Mouse (Mus musculus) MEL (cell line): ENCODE data around the gene H2afy. TPM values are rescaled to one million over a fixed set of nuclear protein-coding genes. Genes with fewer than 3 reads are reported as not detected.
A peak's percentile ranks its signal among the peaks of the same experiment; 100 is the strongest.

ENCODE experiments used
- DNase-seq: peaks from one replicate; pipeline ENCODE4 v3.0.0; 2011; ENCODE audit warnings: low read depth, low spot score
- H3K27ac ChIP-seq: 2 replicates; pipeline ENCODE4 v1.5.1; 2012; ENCODE audit warnings: low read depth, mild to moderate bottlenecking, control low read depth, low read length, moderate library complexity; ENCODE audit not compliant: control insufficient read depth
- H3K27me3 ChIP-seq, 2 experiments: fragments of 150-350 bp in 1 of 2; sonication (generic) in 1 of 2; 2 replicates each; pipeline ENCODE4 v1.6.1; 2012; ENCODE audit warnings: low read length in 2 of 2, mild to moderate bottlenecking in 2 of 2, improper control_type of control experiment in 1 of 2, moderate library complexity in 1 of 2; ENCODE audit not compliant: insufficient read depth in 2 of 2, control insufficient read depth in 1 of 2
- H3K36me3 ChIP-seq, 2 experiments: 2 replicates each; pipeline ENCODE4 v1.6.1; 2012 to 2014; ENCODE audit warnings: low read length in 2 of 2, improper control_type of control experiment in 1 of 2, inconsistent platforms in 1 of 2, mild to moderate bottlenecking in 1 of 2; ENCODE audit not compliant: insufficient read depth in 2 of 2, control insufficient read depth in 1 of 2
- H3K4me1 ChIP-seq, 2 experiments: fragments of 150-350 bp in 1 of 2; sonication (generic) in 1 of 2; 2 replicates each; pipeline ENCODE4 v1.6.1; 2012; ENCODE audit warnings: low read length in 2 of 2, improper control_type of control experiment in 1 of 2, mild to moderate bottlenecking in 1 of 2; ENCODE audit not compliant: insufficient read depth in 2 of 2, control insufficient read depth in 1 of 2
- H3K4me3 ChIP-seq, 2 experiments: fragments of 150-350 bp in 1 of 2; sonication (generic) in 1 of 2; 2 replicates each; pipeline ENCODE4 v1.5.1; 2012; ENCODE audit warnings: low read depth in 2 of 2, low read length in 2 of 2, mild to moderate bottlenecking in 2 of 2, moderate library complexity in 2 of 2, control low read depth in 1 of 2, improper control_type of control experiment in 1 of 2; ENCODE audit not compliant: control insufficient read depth in 1 of 2, insufficient read depth in 1 of 2
- H3K79me2 ChIP-seq: 2 replicates; pipeline ENCODE4 v1.6.1; 2012; ENCODE audit warnings: mild to moderate bottlenecking, low read length, moderate library complexity; ENCODE audit not compliant: control insufficient read depth, poor library complexity, insufficient read depth
- H3K9ac ChIP-seq: 2 replicates; pipeline ENCODE4 v1.6.1; 2012; ENCODE audit warnings: low read depth, mild to moderate bottlenecking, control low read depth, low read length, moderate library complexity; ENCODE audit not compliant: control insufficient read depth, poor library complexity, severe bottlenecking
- H3K9me3 ChIP-seq: fragments of 150-350 bp; sonication (generic); replicated peaks from 2 replicates; pipeline ENCODE4 v1.6.1; 2012; ENCODE audit warnings: mild to moderate bottlenecking, low read length, improper control_type of control experiment, moderate library complexity; ENCODE audit not compliant: insufficient read depth
- CHD2 ChIP-seq: IDR thresholded peaks from 2 replicates; pipeline ENCODE4 v1.6.1; 2011; ENCODE audit warnings: low read length, improper control_type of control experiment
- CTCF ChIP-seq, 3 experiments: IDR thresholded peaks in 2 of 3; conservative IDR thresholded peaks in 1 of 3; 2 replicates each; pipeline ENCODE4 v1.5.1; 2011 to 2012; ENCODE audit warnings: low read length in 3 of 3, low read depth in 2 of 3, mild to moderate bottlenecking in 2 of 3, improper control_type of control experiment in 1 of 3, inconsistent platforms in 1 of 3, mixed read lengths in 1 of 3, moderate library complexity in 1 of 3; ENCODE audit not compliant: control insufficient read depth in 1 of 3, insufficient read depth in 1 of 3, poor library complexity in 1 of 3, severe bottlenecking in 1 of 3
- EP300 ChIP-seq, 2 experiments: IDR thresholded peaks; 2 replicates each; pipeline ENCODE4 v1.6.1; 2011; ENCODE audit warnings: improper control_type of control experiment in 2 of 2, low read length in 2 of 2, low read depth in 1 of 2, mild to moderate bottlenecking in 1 of 2
- GABPA ChIP-seq: IDR thresholded peaks from 2 replicates; pipeline ENCODE4 v1.6.1; 2012; ENCODE audit warnings: low read depth, mild to moderate bottlenecking, inconsistent platforms, low read length, improper control_type of control experiment, moderate library complexity
- GATA1 ChIP-seq: IDR thresholded peaks from 2 replicates; pipeline ENCODE4 v1.6.1; 2011; ENCODE audit warnings: low read depth, low read length, improper control_type of control experiment
- HCFC1 ChIP-seq: IDR thresholded peaks from 2 replicates; pipeline ENCODE4 v1.6.1; 2012; ENCODE audit warnings: low read depth, mild to moderate bottlenecking, inconsistent platforms, low read length, improper control_type of control experiment, moderate library complexity
- JUND ChIP-seq: IDR thresholded peaks from 2 replicates; pipeline ENCODE4 v1.6.1; 2011; ENCODE audit warnings: low read depth, mild to moderate bottlenecking, improper control_type of control experiment, low read length
- KAT2A ChIP-seq: conservative IDR thresholded peaks from 2 replicates; pipeline ENCODE4 v1.6.1; 2012; ENCODE audit warnings: low read depth, low read length, improper control_type of control experiment, inconsistent platforms
- MAZ ChIP-seq: IDR thresholded peaks from 2 replicates; pipeline ENCODE4 v1.6.1; 2012; ENCODE audit warnings: low read depth, mild to moderate bottlenecking, inconsistent platforms, low read length, improper control_type of control experiment
- MEF2A ChIP-seq: IDR thresholded peaks from 2 replicates; pipeline ENCODE4 v1.6.1; 2014; ENCODE audit warnings: low read depth, mild to moderate bottlenecking, inconsistent platforms, low read length, improper control_type of control experiment; ENCODE audit not compliant: poor library complexity, insufficient replicate concordance, severe bottlenecking; ENCODE audit errors: extremely low read depth
- MXI1 ChIP-seq: IDR thresholded peaks from 2 replicates; pipeline ENCODE4 v1.6.1; 2011; ENCODE audit warnings: mild to moderate bottlenecking, low read depth, low read length, improper control_type of control experiment
- MYB ChIP-seq: IDR thresholded peaks from 2 replicates; pipeline ENCODE4 v1.6.1; 2011; ENCODE audit warnings: mild to moderate bottlenecking, low read depth, low read length, improper control_type of control experiment
- NELFE ChIP-seq: IDR thresholded peaks from 2 replicates; pipeline ENCODE4 v1.6.1; 2011; ENCODE audit warnings: low read depth, low read length, improper control_type of control experiment
- NRF1 ChIP-seq: IDR thresholded peaks from 2 replicates; pipeline ENCODE4 v1.6.1; 2014; ENCODE audit warnings: low read depth, mild to moderate bottlenecking, inconsistent platforms, low read length, improper control_type of control experiment, moderate library complexity; ENCODE audit not compliant: poor library complexity, insufficient read depth, severe bottlenecking
- POLR2A ChIP-seq, 2 experiments: IDR thresholded peaks; 2 replicates each; pipeline ENCODE4 v1.6.1; 2011 to 2012; ENCODE audit warnings: low read length in 2 of 2, mild to moderate bottlenecking in 2 of 2, control low read depth in 1 of 2, improper control_type of control experiment in 1 of 2, low read depth in 1 of 2, moderate library complexity in 1 of 2; ENCODE audit not compliant: control insufficient read depth in 1 of 2, insufficient read depth in 1 of 2, poor library complexity in 1 of 2
- RCOR1 ChIP-seq: IDR thresholded peaks from 2 replicates; pipeline ENCODE4 v1.6.1; 2012; ENCODE audit warnings: low read depth, mild to moderate bottlenecking, inconsistent platforms, low read length, improper control_type of control experiment
- SIN3A ChIP-seq: IDR thresholded peaks from 2 replicates; pipeline ENCODE4 v1.6.1; 2012; ENCODE audit warnings: low read length, improper control_type of control experiment, inconsistent platforms
- TBP ChIP-seq: IDR thresholded peaks from 2 replicates; pipeline ENCODE4 v1.8.0; 2011; ENCODE audit warnings: low read depth, low read length, improper control_type of control experiment
- TCF12 ChIP-seq: IDR thresholded peaks from 2 replicates; pipeline ENCODE4 v1.6.1; 2014; ENCODE audit warnings: low read depth, mild to moderate bottlenecking, inconsistent platforms, low read length, improper control_type of control experiment, moderate library complexity
- UBTF ChIP-seq: IDR thresholded peaks from 2 replicates; pipeline ENCODE4 v1.6.1; 2012; ENCODE audit warnings: low read depth, mild to moderate bottlenecking, inconsistent platforms, low read length, improper control_type of control experiment, moderate library complexity, borderline replicate concordance; ENCODE audit not compliant: insufficient read depth
- USF1 ChIP-seq: IDR thresholded peaks from 2 replicates; pipeline ENCODE4 v1.6.1; 2014; ENCODE audit warnings: low read depth, mild to moderate bottlenecking, inconsistent platforms, low read length, improper control_type of control experiment, moderate library complexity
- USF2 ChIP-seq, 2 experiments: IDR thresholded peaks; 2 replicates each; pipeline ENCODE4 v1.6.1; 2011 to 2012; ENCODE audit warnings: improper control_type of control experiment in 2 of 2, low read length in 2 of 2, borderline replicate concordance in 1 of 2, inconsistent platforms in 1 of 2, low read depth in 1 of 2, mild to moderate bottlenecking in 1 of 2; ENCODE audit not compliant: insufficient read depth in 1 of 2
- ZC3H11A ChIP-seq: IDR thresholded peaks from 2 replicates; pipeline ENCODE4 v1.6.1; 2012; ENCODE audit warnings: low read depth, mild to moderate bottlenecking, inconsistent platforms, low read length, improper control_type of control experiment
- ZKSCAN1 ChIP-seq: IDR thresholded peaks from 2 replicates; pipeline ENCODE4 v1.6.1; 2012; ENCODE audit warnings: low read depth, mild to moderate bottlenecking, inconsistent platforms, low read length, improper control_type of control experiment, moderate library complexity
- ZMIZ1 ChIP-seq: IDR thresholded peaks from 2 replicates; pipeline ENCODE4 v1.6.1; 2012; ENCODE audit warnings: low read depth, mild to moderate bottlenecking, inconsistent platforms, low read length, improper control_type of control experiment, moderate library complexity
- ZNF384 ChIP-seq: IDR thresholded peaks from 2 replicates; pipeline ENCODE4 v1.6.1; 2012; ENCODE audit warnings: low read depth, mild to moderate bottlenecking, inconsistent platforms, low read length, improper control_type of control experiment
- polyA plus RNA-seq, 2 experiments: library from polyadenylated mRNA; stranded (reverse) in 1 of 2; unstranded in 1 of 2; fragments of >175 nt in 1 of 2; fragments of >200 nt in 1 of 2; gene quantifications; 2 replicates each; pipeline versions ENCODE4 v1.2.1 to v1.2.4; 2012; ENCODE audit warnings: low replicate concordance in 2 of 2, low read depth in 1 of 2; ENCODE audit not compliant: insufficient read length in 2 of 2, insufficient read depth in 1 of 2, missing spikeins in 1 of 2
- total RNA-seq: library from RNA; depleted of rRNA; stranded (reverse); fragments of 300-350 nt; gene quantifications from 2 replicates; pipeline ENCODE4 v1.2.3, GENCODE M21; 2012

H2afy gene
- total and polyA plus RNA-seq, 3 experiments: 159 to 245 TPM; not detected in 1

GRCm38 (mm10) chr13:56139167-56139751 lies 3.1 kb upstream of the H2afy start:
- Histone ChIP-seq H3K9ac (no peak overlapping the region), H3K4me1 (no peaks in the 10 kb centered on the region; a peak in 1 of 4 replicates), H3K36me3 (no peaks in the 10 kb centered on the region; a peak in 1 of 4 replicates), H3K4me3 (no peak overlapping the region), H3K27ac (no peak overlapping the region), H3K9me3 (no peaks in the 10 kb centered on the region), H3K27me3 (peaks cover 2 to 7% of the 10 kb centered on the region in 2 experiments; a peak in 2 of 4 replicates), H3K79me2 (peaks cover 11% of the 10 kb centered on the region)
- DNase-seq: no peak
- TF ChIP-seq MAZ (no peak), ZC3H11A (no peak), CTCF (IDR thresholded peaks at IDR 0.05 in 2 of 3, conservative IDR thresholded peaks at IDR 0.05 in 1 of 3; ENCODE audit: control insufficient read depth in 1 of 3, insufficient read depth in 1 of 3, low read depth in 2 of 3, low read length in 3 of 3, poor library complexity in 1 of 3, severe bottlenecking in 1 of 3) (no peak), UBTF (no peak), USF2 (IDR thresholded peaks at IDR 0.05; ENCODE audit: borderline replicate concordance in 1 of 2, insufficient read depth in 1 of 2, low read depth in 1 of 2, low read length in 2 of 2) (no peak), CHD2 (no peak), RCOR1 (no peak), TBP (no peak), ZMIZ1 (no peak), GATA1 (no peak), MYB (no peak)

GRCm38 (mm10) chr13:56135231-56136052 lies 719 bp downstream of the H2afy start:
- peak; percentile 78 for DNase-seq
- Histone ChIP-seq H3K27me3 (peaks cover 2% of the 10 kb centered on the region in 2 experiments; a peak in 2 of 4 replicates), H3K4me1 (peaks cover 0 to 6% of the 10 kb centered on the region in 2 experiments; a peak in 3 of 4 replicates), H3K9me3 (no peaks in the 10 kb centered on the region), H3K79me2 (peaks cover 43% of the 10 kb centered on the region), H3K9ac (peak overlapping the region; percentile 98), H3K36me3 (peaks cover 0 to 5% of the 10 kb centered on the region in 2 experiments; a peak in 2 of 4 replicates), H3K27ac (peak overlapping the region; percentile 43), H3K4me3 (peak overlapping the region; percentile 93 to 96)
- TF ChIP-seq MXI1: 0 out of 2 replicates have a peak, but pooled peaks have one; percentile 20
- TF ChIP-seq TCF12: peak; percentile 35; the same call in 1 of the 2 replicates
- no peak for TF ChIP-seq ZMIZ1
- TF ChIP-seq JUND: no peak
- no peak for TF ChIP-seq UBTF
- no peak for TF ChIP-seq MEF2A
- no peak for TF ChIP-seq USF2 (IDR thresholded peaks at IDR 0.05; ENCODE audit: borderline replicate concordance in 1 of 2, insufficient read depth in 1 of 2, low read depth in 1 of 2, low read length in 2 of 2)
- TF ChIP-seq NRF1: peak; percentile 9; the same call in 1 of the 2 replicates
- no peak for TF ChIP-seq GATA1
- TF ChIP-seq NELFE: peak; percentile 76
- peak; percentile 56; the same call in 1 of the 2 replicates for TF ChIP-seq KAT2A
- no peak for TF ChIP-seq USF1
- TF ChIP-seq POLR2A (IDR thresholded peaks at IDR 0.05; ENCODE audit: control insufficient read depth in 1 of 2, insufficient read depth in 1 of 2, low read depth in 1 of 2, low read length in 2 of 2, poor library complexity in 1 of 2): peak; percentile 63 to 73; a peak in 2 of 4 replicates
- no peak for TF ChIP-seq ZC3H11A
- TF ChIP-seq MYB: no peak
- TF ChIP-seq SIN3A: peak; percentile 19; the same call in 1 of the 2 replicates
- TF ChIP-seq EP300 (IDR thresholded peaks at IDR 0.05; ENCODE audit: low read depth in 1 of 2, low read length in 2 of 2): no peak
- no peak for TF ChIP-seq ZNF384
- no peak for TF ChIP-seq GABPA
- peak; percentile 90 for TF ChIP-seq ZKSCAN1
- peak; percentile 80 for TF ChIP-seq HCFC1
